Mouse (Mus musculus) G1E-ER4 (cell line): ENCODE results near the gene Prtn3. TPM values are rescaled to one million over a fixed set of nuclear protein-coding genes. Genes with fewer than 3 reads are reported as not detected.

ENCODE experiments used
- GATA1 ChIP-seq: IDR thresholded peaks from one replicate; pipeline ENCODE4 v1.8.0; 2012; ENCODE audit warnings: low read length, inconsistent platforms
- polyA plus RNA-seq: library from polyadenylated mRNA; stranded (reverse); fragments of >175 nt; gene quantifications from 2 replicates; pipeline ENCODE4 v1.2.3, GENCODE M21; 2012

The Prtn3 gene
- polyA plus RNA-seq, result 0.38 TPM in 1 of 2 replicates, not detected in the other

- TF ChIP-seq GATA1, result no peak
These were observed at the start of gene Prtn3, which contains the start of gene Plppr3 for GRCm38 (mm10) chr10:79874290-79874862. TSS of gene Prtn3 (plus strand) at chr10:79874476. TSS of gene Plppr3 (minus strand) at chr10:79874634.

- no peak for TF ChIP-seq GATA1
These were observed 42.7 kb upstream of the Prtn3 start for GRCm38 (mm10) chr10:79831583-79831982.

- no peak for TF ChIP-seq GATA1
These were observed 42.1 kb upstream of the Prtn3 start for GRCm38 (mm10) chr10:79832026-79832785.

- TF ChIP-seq GATA1, result no peak
These were observed 41.5 kb upstream of the Prtn3 start for GRCm38 (mm10) chr10:79832786-79833181.

GRCm38 (mm10) chr10:79834769-79835398 lies 39.4 kb upstream of the Prtn3 start:
- TF ChIP-seq GATA1, result no peak

GRCm38 (mm10) chr10:79836918-79837317 lies 37.4 kb upstream of the Prtn3 start:
- no peak for TF ChIP-seq GATA1

- no peak for TF ChIP-seq GATA1
These were observed 36.1 kb upstream of the Prtn3 start for GRCm38 (mm10) chr10:79838151-79838550.

GRCm38 (mm10) chr10:79840091-79840490 lies 34.2 kb upstream of the Prtn3 start:
- no peak for TF ChIP-seq GATA1

GRCm38 (mm10) chr10:79840644-79841551 lies 33.4 kb upstream of the Prtn3 start:
- no peak for TF ChIP-seq GATA1

GRCm38 (mm10) chr10:79842322-79842721 lies 32.0 kb upstream of the Prtn3 start:
- no peak for TF ChIP-seq GATA1

- no peak for TF ChIP-seq GATA1
These were observed 30.8 kb upstream of the Prtn3 start for GRCm38 (mm10) chr10:79843476-79843875.

GRCm38 (mm10) chr10:79846553-79846952 lies 27.7 kb upstream of the Prtn3 start:
- no peak for TF ChIP-seq GATA1

GRCm38 (mm10) chr10:79849941-79850628 lies 24.2 kb upstream of the Prtn3 start:
- no peak for TF ChIP-seq GATA1

GRCm38 (mm10) chr10:79851653-79852052 lies 22.6 kb upstream of the Prtn3 start:
- no peak for TF ChIP-seq GATA1
